Mouse (Mus musculus) lung, adult 2 months (tissue): Measurements from ENCODE around the gene Ptprq.

Experiments
- CTCF ChIP-seq: fragments of 200-500 bp; IDR thresholded peaks from 2 replicates; pipeline ENCODE4 v1.5.1; 2011; ENCODE audit warnings: mild to moderate bottlenecking, low read length, control low read depth; ENCODE audit not compliant: insufficient read depth
- POLR2A ChIP-seq: fragments of 200-500 bp; IDR thresholded peaks from 2 replicates; pipeline ENCODE4 v1.6.1; 2011; ENCODE audit warnings: low read depth, mild to moderate bottlenecking, control low read depth, low read length, borderline replicate concordance; ENCODE audit errors: extremely low read depth

DNA sequence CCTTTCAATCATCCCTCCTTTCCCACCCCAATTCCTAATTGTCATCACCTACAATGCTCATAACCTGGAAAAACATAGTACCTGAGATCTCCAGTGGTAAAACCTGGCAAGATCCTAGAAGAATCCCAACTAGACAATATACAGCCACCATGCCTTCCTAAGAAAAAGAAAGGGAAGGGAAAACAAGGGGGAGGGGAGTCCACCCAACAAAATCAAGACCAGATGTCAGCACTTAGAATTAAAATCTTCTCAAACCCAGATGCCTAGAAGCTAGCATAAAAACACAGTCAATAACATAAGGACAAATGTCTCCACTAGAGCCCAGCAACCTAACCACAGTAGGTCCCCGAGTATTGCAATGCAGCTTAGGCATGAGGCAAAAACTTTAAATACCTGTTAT lies 43.9 kb downstream of the Ptprq start:
- TF ChIP-seq POLR2A (no peak), CTCF (no peak)
